Mouse (Mus musculus) cerebellum, adult 8-10 months (tissue): ENCODE results near the gene Ndufa6.
"Not testable (repeated sequence)": the region's sequence is repeated elsewhere in the genome, so short reads cannot be mapped to it uniquely, and the experiment has no call there.

Experiments
- DNase-seq: peaks from one replicate; pipeline ENCODE4 v3.0.0; 2022

Gene Ndufa6

DNA sequence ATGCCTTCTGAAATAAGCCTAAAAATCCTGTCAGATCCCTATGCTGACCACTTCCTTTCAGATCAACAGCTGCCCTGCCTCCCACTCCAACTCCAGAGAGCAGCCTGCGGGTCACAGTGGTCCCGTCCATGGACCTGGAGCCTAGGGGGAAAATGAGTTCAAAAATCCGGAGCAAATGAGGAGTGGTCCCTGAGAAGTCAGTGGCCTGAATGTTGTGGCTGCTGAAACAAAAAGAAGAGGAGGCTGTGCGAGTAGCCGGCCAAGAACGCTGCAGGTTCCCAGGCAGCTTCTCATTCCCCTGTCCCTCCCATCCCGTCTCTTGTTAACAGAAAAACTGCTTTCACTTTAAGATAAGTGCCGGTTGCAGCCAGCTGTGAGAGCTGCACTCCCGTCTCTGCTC lies 10.4 kb upstream of the Ndufa6 start:
- DNase-seq: not testable (repeated sequence)

DNA sequence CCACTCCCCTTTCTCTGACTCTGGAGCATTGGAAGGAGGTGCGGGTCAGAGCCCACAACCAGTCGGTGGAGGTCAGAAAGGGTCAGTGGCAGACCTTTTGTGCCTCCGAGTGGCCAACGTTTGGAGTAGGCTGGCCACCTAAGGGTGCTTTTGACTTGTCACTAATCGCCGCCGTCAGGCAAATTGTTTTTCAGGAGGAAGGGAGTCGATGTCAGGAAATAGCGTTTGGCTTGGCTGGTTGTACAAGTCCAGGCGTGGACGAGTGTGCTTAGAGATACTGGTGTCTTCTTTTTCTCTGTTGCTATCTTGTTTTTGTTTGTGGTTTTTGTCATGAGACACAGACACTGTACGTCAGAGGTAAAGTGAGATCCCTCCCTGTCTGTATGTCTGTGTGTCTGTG lies 9.7 kb upstream of the Ndufa6 start:
- DNase-seq: not testable (repeated sequence)

DNA sequence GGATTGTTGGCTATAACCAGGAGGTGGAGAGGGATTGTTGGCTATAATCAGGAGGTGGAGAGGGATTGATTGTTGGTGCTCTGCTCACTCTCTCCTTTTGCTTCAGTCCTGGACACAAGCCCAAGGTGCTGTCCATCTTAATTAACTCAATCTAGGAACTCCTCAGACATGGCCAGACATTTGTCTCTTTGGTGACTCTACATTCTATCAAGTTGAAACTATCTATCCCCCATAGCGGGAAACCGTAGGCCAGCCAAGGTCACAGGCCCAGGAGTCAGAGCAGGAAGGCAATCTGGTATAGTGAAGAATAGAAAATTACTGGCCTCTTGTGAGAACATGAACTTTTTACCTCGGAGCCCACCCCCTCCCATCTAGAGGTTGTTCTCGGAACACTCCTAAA lies 8.1 kb upstream of the Ndufa6 start:
- DNase-seq: no peak

DNA sequence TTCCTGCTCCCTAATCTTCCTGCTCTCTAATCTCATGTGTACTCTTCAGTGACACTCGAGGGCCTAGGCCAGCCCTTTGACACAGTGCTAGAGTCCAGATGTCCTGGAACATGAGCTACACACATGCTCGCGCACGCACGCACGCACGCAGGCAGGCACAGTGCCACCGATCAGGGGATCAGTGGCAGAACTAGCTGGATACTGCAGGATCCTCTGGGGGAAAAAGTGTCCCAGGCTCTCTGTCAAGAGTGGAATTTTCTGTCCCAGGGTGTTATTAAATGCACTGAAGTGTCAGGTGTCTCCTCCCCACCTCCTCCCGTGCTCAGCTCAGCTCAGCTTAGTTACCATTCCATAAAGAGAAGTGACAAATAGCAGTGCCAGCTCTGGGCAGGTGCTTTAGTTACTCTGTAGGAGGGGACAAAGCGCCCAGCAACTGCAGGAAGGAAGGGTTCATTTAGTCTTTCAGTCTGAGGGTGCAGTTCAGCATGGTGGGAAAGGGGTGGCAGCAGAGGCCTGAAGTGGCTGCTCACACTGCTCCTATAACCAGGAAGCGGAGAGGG lies 7.4 kb upstream of the Ndufa6 start:
- DNase-seq: no peak

DNA sequence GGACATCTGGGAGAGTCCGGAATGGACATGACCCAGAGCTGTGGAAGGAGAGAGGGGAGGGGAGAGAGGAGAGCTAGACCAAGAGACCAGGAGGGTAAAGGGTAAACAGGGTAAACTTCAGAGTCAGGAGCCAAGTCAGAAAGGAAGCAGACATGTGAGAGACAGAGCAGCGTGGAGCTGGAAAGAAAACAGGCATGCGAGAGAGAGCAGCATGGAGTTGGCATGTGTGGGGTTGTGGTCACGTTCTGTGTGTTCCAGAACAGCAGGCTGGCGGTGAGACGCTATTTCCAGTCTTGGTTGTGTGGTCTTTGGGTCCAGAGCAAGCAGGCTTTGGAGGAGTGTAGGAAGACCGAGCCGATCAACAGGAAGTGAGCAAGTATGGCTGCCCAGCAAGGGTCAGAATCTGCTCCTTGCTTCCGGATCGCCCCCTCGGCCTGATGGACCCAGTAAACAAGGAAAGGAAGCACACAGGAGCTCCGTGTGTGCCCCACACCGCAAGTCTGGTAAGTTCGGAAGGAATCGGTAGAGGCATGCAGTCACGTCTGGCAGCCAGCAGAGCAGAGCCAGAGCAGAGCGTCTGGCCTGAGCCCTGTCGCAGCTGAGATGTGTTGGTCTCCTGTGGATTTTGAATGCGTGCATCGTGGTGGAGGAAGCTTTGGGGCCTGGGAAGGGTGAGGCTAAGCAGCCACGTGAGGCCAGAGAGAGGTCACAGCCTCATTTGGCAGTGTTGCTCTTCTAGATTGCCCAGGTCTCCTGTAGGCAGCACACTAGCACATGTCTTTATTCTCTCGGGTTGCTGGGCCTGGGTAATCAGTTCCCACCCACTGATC lies 4.5 kb upstream of the Ndufa6 start:
- DNase-seq: no peak

DNA sequence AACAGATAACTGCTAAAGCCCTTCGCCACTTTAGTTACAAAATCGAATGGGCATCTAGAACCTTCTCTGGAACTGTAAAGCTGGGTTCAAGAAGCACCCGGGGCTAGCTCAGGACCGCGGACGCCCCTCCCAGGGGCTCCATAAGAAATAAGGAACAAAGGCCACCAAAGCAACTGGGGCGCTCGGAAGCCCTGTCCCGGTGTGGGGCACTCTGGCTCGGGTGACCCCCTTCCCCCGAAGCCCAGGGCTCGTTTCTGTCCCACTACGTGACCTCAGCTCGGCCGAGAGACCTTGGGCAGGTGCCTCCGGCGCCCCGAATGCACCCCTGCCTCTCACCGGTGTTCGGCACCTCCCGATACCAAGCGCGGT lies 393 bp downstream of the Ndufa6 start:
- no peak for DNase-seq

DNA sequence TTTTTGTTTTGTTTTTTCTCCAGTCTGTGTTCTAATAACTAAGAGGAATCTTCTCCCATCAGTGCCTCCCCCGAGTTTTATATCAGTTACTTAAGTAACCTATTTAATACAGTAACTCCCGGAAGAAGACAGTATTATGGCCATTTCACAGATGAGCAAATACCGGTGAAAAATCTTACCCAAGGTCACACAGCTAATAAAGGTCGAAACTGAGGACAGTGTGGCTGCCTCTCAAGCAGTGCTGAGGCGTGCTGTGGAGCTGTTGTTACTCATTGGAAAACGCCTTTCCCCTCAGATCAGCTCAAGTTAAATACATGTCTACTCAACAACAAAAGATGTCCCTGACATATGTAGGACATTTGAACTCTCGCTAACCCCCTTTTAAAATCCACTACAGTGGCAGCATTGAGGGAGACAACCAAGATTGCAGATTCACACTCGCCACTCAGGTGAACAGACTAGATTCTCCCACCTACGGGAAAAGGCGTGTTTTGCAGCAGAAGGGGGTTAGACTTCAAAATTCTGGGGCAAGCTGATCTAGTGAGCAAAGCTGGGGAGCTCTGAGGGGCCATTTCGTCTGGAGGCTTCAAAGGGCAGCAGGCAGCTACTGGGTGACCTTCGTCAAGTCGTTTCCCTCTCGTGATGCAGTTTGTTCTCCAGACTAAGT lies 911 bp downstream of the Ndufa6 start:
- no peak for DNase-seq

DNA sequence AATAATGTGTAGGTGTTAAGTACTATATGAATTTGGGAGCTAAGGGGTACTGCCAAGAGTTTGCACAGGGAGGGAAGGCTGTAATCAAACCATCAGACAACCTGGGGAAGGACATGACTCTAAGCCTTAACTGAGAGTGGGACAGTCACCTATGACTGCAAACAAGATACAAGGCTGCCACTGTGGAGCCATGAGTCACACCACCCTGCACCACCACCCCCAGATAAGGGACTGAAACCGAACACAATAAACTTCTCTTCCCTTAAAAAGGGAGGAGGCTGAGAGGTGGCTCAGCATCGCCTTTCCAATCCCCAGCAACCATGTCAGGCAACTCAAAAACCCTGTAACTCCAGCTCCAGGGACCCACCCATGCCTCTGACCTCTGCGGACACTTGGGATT lies 2.6 kb downstream of the Ndufa6 start:
- no peak for DNase-seq

DNA sequence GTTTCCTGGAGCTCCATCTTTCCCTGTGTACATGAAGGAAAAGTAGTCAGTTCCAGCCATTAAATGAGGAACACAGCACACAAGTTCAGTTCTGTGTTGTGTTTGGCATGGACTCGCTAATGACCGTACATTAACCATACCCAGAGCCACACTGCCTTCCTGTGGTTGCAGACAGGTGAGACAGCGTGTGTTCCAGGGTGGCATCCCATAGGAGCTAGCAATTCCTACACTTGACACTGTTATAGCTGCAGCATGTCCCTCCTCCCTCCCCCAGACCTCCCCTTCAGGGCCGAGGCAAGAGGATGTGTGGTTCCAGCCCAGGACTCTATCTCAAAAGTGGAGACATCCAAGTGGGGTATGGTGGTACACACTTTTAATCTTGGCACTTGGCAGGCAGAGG lies 3.8 kb downstream of the Ndufa6 start:
- no peak for DNase-seq

DNA sequence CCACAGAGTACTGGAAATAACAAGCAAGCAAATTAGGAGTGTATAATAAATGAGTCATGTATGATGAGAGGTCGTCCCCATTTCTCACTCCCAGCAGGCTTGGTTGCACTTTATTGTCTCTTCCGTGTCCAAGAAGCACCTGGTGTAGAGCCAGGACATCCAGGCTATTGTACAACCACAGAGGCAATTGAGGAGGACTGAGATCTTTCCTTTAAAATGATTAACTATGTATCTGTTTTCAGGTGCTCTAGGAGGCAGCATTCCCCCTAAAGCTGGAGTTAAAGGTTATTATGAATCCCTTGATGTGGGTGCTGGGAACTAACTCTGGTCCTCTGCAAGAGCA lies 5.2 kb downstream of the Ndufa6 start:
- DNase-seq: no peak

DNA sequence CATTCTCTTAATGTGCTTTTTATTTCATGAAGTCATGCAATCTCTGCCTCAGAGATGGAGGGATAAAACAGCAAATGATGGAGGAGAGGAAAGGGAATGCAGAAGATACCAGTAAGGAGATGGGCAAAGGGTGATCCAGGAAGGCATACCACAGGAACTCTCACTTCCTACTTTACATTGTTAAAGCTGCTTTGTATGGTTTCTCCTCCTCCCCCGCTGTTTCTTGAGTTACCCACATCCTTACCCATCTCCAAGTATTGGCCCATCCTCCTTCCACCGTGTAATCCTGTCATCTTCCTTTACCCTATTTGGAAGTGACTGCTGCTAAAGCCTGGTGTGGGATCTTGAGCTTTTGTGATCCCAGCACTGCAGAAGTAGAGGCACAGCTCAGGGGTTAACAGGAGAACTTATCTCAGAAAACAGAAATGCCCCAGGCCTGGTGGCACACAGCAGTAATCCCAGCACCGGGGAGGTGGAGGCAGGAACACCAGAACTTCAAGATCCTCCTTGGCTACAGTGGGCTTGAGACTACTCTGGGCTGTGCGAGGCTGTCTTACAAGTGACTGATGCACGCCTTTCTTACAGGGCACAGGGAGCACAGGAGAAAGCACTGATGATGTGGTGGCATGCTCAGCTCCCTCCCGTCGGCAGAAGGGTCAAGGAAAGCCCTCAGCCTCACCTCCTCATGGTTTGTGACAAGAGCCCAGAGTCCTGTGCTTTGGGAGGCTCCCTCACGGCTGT lies 5.7 kb downstream of the Ndufa6 start:
- no peak for DNase-seq

DNA sequence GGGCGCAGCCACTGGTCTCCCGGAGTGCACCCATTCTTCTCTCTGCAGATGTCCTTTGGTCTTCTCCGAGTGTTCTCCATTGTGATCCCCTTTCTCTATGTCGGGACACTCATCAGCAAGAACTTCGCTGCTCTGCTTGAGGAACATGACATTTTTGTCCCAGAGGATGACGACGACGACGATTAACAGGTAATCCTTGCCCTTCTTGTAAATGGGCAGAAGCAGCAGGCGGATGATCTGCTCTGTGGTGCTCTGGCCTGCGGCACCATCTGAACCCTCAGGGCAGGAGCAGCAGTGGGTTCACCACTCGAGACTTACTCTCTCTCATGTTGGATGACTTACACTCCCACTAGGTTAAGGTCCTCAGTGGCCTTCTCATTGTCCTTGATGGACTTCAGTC lies 6.3 kb downstream of the Ndufa6 start:
- no peak for DNase-seq

DNA sequence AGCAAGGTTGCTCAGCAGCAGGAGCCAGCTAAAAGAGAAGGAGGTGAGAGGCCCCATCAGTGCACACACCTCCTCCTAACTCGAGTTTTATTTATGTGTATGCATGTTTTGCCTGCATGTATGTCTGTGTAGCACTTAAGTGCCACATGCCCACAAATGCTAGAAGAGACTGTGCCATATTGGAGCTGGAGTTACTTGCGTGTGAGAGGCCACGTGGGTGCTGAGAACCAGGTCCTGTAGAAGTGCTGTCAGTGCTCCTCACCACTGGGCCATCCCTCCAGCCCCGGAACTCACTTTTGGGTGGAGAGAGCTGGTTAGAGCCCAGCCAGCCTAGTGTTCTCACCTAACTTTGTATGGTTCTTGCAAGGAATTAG lies 6.8 kb downstream of the Ndufa6 start:
- DNase-seq: no peak

DNA sequence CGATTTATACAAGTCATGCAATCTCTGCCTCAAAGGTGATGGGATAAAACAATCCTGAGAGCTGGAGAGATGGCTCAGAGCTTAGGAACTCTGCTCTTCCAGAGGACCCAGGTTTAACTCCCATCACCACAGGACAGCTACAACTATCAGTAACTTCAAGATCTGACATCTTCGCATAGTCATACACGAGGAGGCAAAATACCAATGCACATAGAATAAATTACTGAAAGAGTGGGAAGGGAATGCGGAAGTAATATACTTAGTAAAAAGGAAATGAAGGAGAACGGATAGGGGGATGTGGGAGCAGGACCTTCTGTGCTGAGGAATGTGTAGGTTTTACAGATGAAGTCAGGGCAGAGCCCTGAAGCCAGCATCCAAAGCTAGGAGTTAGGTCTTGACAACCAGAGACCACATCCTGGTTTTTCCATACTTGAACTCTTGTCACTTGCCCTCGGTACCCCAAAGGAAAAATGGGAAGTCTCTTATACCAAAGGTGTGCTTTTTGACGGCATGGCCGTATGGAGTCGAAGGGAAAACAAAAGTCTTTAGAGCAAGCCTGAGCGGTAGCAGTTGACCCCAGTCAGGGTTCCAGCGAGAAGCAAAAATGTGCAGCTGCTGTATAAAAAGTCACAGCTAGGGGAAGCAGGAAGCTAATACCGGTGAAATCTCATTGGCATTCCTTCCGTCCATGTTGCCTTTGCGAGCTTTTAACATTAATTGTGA lies 7.4 kb downstream of the Ndufa6 start:
- no peak for DNase-seq

DNA sequence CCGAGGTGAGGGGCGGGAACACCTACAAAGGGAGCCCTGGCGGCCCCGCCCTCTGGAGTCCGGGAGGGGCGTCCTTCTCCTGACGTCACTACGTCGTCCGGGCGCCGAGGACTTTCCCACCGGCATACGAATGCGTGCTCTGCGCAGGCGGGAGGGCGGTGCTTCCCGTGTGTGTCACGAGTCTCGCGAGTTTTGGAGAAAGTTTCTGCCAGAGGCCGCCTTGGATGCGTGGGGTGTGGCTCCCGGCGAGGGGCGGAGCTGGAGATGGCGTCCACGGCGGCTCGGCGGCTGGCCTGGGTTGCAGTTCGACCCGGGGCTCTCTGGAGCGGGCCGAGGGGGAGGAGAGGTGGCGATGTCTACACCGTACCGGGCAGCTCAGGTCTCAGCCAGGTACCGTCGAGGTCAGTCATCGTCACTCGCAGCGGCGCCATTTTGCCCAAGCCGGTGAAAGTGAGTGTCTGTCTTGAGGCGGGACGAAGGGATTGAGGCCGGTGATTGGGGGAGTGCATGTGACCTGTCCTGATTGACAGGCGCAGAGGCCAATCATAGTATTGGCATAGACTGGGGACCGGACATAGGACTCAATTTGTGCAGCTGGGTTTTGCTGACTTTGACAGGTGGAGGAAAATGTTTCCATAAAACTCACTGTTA lies 8.2 kb downstream of the Ndufa6 start:
- DNase-seq: peak; percentile 98

DNA sequence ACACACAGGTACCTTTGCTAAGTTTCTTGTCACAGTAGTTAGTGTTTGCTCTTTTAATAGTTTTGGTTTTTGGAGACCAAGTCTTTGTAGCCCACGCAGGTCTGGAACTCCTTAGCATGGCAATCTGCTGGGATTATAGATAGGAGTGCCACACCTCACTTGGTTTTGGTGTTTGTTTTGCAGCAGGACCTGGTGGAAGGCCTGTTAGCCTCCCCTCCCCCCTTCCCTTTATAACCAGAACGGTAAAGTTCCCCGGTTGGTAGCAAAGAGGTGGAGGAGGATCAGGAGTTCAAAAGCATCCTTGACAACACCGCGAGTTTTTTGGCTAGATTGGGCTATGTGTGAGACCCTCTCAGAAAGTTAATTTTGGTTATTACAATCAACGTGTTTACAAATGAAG lies 9.2 kb downstream of the Ndufa6 start:
- DNase-seq: no peak

DNA sequence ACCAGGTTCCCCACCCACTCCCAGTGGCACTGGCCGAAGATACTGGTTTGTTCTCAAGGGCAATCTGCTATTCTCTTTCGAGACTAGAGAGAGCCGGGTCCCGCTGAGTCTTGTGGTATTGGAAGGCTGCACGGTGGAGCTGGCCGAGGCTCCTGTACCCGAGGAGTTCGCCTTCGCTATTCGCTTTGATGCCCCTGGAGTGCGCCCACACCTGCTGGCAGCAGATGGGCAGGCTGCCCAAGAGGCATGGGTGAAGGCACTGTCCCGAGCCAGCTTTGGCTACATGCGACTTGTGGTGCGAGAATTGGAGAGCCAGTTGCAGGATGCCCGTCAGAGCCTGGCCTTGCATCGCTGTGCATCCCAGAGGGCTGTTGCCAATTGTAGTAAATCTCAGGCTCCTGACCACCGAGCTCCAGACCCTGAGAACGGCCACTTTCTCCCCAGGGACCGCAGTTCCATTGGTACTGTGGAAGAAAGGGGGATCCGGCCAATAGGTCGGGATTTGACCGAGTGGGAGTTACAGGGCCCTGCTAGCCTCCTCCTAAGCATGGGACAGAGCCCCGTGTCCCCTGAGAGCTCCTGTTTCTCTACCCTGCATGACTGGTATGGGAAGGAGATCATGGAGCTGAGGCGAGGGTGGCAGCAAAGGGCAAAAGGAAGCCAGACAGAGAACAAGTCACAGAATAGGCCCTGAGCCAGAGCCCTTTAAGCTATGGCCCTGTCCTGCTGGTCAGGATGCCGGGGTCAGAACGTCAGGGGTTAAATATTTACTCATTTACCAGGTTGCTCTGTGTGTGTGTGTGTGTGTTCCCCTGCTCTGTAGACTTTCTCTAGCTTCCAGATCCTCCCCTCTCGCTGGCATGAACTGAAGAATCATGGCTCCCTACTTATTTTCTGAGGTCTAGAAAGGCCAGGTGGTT lies 10.5 kb downstream of the Ndufa6 start:
- no peak for DNase-seq

DNA sequence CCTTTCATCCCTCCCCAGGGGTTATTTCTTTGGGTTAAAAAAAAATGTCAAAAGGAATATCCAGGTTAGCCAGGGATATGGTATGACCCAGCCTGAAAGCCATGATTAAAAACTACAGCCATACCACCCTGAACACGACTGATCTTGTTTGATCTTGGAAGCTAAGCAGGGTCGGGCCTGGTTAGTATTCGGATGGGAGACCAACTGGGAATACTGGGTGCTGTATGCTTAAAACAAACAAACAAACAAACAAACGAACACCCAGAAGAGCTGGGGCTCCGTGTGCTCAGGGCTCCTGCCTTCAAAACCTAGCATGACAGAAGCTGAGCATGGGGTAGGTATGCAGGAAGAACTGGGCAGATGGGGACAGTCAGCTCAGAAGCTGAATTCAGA lies 11.6 kb downstream of the Ndufa6 start:
- no peak for DNase-seq

DNA sequence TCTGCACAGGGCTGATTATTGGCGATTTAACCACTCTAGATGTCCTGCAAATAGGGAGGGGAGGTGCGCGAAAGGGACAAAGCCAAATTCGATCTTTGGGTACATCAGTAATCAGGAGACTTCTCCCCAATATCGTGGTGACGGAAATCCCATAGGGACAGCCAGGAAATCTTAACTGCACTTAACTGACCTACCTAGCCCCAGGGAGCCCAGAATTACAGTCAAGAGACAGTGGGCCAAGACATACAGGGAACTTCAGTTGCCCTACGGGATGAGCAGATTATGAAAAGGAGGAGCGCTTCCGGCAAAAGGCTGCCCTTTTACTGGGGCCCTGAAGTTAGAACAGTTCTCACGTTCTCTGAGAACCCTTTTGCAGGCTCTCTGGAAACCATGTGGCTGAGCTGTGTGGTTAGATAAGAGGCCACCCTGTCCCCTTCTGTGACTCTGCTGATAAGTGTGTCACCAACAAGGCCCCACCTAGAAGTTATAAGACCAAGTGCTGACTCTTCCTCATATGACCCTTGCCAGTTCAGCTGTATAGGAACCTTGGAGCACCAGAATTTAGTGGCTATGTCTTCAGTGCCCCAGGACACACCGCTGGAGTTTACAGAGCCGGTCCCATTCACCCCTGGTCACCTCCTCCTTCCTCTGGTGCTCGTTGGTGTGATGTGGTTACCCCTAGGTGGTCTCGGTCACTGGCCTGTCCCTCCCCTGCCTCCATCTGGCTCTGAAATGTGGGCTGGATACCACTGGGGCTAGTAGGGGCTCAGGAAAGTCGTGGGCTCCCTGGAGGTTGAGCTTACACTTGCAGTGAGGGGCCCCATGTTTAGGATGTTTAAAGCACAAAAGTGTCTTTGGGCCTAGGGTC lies 12.2 kb downstream of the Ndufa6 start:
- DNase-seq: no peak

DNA sequence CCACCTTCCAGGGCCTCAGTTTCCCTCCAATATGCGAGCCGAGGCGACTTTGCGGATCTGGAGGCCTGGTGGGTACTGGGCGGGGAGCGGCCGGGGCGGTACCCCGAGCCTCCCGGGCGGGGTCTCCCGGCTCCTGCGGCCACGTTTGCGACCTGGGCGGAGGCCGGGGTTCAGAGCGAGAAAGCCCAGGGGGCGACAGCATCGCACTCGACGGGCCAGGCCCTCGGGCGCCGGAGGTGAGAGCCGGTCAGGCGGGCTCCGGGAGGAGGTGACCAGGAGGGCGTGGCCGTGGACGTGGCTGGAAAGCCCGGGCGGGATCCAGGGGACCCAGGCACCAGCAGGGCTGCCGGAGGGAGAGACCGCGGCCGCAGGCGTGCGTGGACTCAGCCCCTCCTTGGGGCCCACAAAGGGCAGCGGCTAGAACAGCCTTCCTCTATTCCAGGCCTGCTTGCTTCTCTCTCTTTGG lies 13.1 kb downstream of the Ndufa6 start:
- no peak for DNase-seq
